ENCODE assay signal across 10 mouse cellular contexts in genomic region chr5:120332030-120332429, GRCm38 (mm10).
DNase-seq lines count a peak whose midpoint lies in the region; ATAC-seq lines count a peak whose summit lies in the region.
"Had no signal": no experiment of that assay in that cellular context is flagged by ENCODE, and none has a peak within 500 bp of the region (broad histone marks: within the 10 kb centered on the region; RNA-seq: fewer than 3 reads in every experiment).

No protein-coding gene starts in this region.

- DNase-seq in hindbrain, embryonic 10.5 days (ENCODE audit: low spot score): no peak
- peak; percentile 66 for DNase-seq in Muller cell, postnatal 12 days (ENCODE audit: inconsistent ontology term)
- peak; percentile 26 to 35 for DNase-seq in adrenal gland, postnatal 4 days (ENCODE audit: low spot score in 2 of 2)
- peak; percentile 17 for DNase-seq in layer of hippocampus, adult 9-11 months
- no peak for DNase-seq in thymus, adult 18-20 months
- DNase-seq in spleen, postnatal 36 days (ENCODE audit: low spot score in 2 of 2): no peak
- DNase-seq: lung, postnatal 36 days had no signal

- no peak overlapping the region for H3K9ac ChIP-seq in hindbrain, embryonic 13.5 days
- no peak overlapping the region for H3K9ac ChIP-seq in forebrain, embryonic 12.5 days
- H3K9ac ChIP-seq: hindbrain, embryonic 15.5 days had no signal

- peaks cover 16% of the 10 kb centered on the region; the same call in 1 of the 2 replicates for H3K4me1 ChIP-seq in hindbrain, embryonic 13.5 days (replicated peaks)
- peaks cover 6% of the 10 kb centered on the region for H3K4me1 ChIP-seq in hindbrain, embryonic 10.5 days (replicated peaks)
- H3K4me1 ChIP-seq in forebrain, embryonic 12.5 days: peaks cover 3% of the 10 kb centered on the region; the same call in 1 of the 2 replicates
- H3K4me1 ChIP-seq: hindbrain, embryonic 15.5 days had no signal

- no peak overlapping the region for H3K4me3 ChIP-seq in hindbrain, embryonic 13.5 days
- H3K4me3 ChIP-seq in hindbrain, embryonic 10.5 days: no peak overlapping the region
- H3K4me3 ChIP-seq in forebrain, embryonic 12.5 days (replicated peaks): no peak overlapping the region
- H3K4me3 ChIP-seq: hindbrain, embryonic 15.5 days had no signal

- no peak overlapping the region for H3K27ac ChIP-seq in hindbrain, embryonic 13.5 days
- H3K27ac ChIP-seq in hindbrain, embryonic 10.5 days: no peak overlapping the region
- H3K27ac ChIP-seq in forebrain, embryonic 12.5 days: no peak overlapping the region
- H3K27ac ChIP-seq: hindbrain, embryonic 15.5 days had no signal

- H3K9me3 ChIP-seq in hindbrain, embryonic 13.5 days: no peaks in the 10 kb centered on the region
- H3K9me3 ChIP-seq in hindbrain, embryonic 10.5 days: no peaks in the 10 kb centered on the region
- H3K9me3 ChIP-seq in forebrain, embryonic 12.5 days: no peaks in the 10 kb centered on the region
- H3K9me3 ChIP-seq: hindbrain, embryonic 15.5 days had no signal

- 0 out of 2 replicates have a peak, but pooled peaks cover 16% of the 10 kb centered on the region for H3K27me3 ChIP-seq in hindbrain, embryonic 13.5 days
- H3K27me3 ChIP-seq in hindbrain, embryonic 10.5 days (ENCODE audit: insufficient read depth, poor library complexity, severe bottlenecking): peaks cover 35% of the 10 kb centered on the region
- H3K27me3 ChIP-seq in forebrain, embryonic 12.5 days: peaks cover 30% of the 10 kb centered on the region
- H3K27me3 ChIP-seq: hindbrain, embryonic 15.5 days had no signal

- WGBS in hindbrain, embryonic 13.5 days: 63% methylated on average over 14 of the region's 14 CpGs
- 91% methylated on average over 14 of the region's 14 CpGs for WGBS in hindbrain, embryonic 10.5 days
- WGBS in forebrain, embryonic 12.5 days: 77% methylated on average over 14 of the region's 14 CpGs

- H3K4me2 ChIP-seq in hindbrain, embryonic 13.5 days: no peak overlapping the region
- no peak overlapping the region for H3K4me2 ChIP-seq in forebrain, embryonic 12.5 days
- H3K4me2 ChIP-seq: hindbrain, embryonic 15.5 days had no signal

- peak; percentile 32; the same call in 1 of the 2 replicates for ATAC-seq in hindbrain, embryonic 13.5 days (ENCODE audit: low FRiP score)
- ATAC-seq in forebrain, embryonic 12.5 days (ENCODE audit: low FRiP score): no peak

- H3K36me3 ChIP-seq in hindbrain, embryonic 13.5 days: no peaks in the 10 kb centered on the region
- H3K36me3 ChIP-seq in hindbrain, embryonic 10.5 days: no peaks in the 10 kb centered on the region
- H3K36me3 ChIP-seq in forebrain, embryonic 12.5 days (replicated peaks): no peaks in the 10 kb centered on the region
- H3K36me3 ChIP-seq: hindbrain, embryonic 15.5 days had no signal

Comparison
In these comparisons a context has a peak if more than half of its experiments do, and no peak if none do; other contexts are left out.
1. DNase-seq: peak in Muller cell, postnatal 12 days (single experiment), adrenal gland, postnatal 4 days (2 of 2) and layer of hippocampus, adult 9-11 months (single experiment); none in hindbrain, embryonic 10.5 days (single experiment), thymus, adult 18-20 months (0 of 2) and spleen, postnatal 36 days (0 of 2).